Mouse (Mus musculus): ENCODE measurements around the gene Fam69b. TPM values are rescaled to one million over a fixed set of nuclear protein-coding genes. Genes with fewer than 3 reads are reported as not detected.
"Not testable (repeated sequence)": the region's sequence is repeated elsewhere in the genome, so short reads cannot be mapped to it uniquely, and the experiment has no call there.

The Fam69b gene
- polyA plus RNA-seq, 1 experiment from 2014 or later: 17.3 TPM

DNA sequence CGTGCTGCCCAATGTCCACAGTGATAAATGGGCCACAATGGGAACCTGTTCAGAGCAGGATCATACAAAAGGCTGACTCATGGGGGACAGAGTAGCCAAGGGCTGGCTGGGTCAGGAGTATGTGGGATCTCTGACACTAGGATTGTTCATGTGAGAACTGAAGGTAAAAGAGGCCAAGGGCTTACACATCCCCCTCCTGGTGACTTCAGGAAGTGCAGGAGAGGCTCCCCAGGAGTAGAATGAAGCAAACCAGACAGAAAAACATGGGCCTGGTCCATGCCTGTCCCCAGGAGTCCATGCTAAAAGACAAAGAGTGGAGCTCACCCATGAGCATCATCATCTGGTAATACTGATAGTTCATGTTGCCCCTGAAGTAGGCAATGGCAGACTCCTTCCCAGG is 35.3 kb downstream of the Fam69b start:
- WGBS: 74% methylated on average over 1 of the region's 1 CpGs

DNA sequence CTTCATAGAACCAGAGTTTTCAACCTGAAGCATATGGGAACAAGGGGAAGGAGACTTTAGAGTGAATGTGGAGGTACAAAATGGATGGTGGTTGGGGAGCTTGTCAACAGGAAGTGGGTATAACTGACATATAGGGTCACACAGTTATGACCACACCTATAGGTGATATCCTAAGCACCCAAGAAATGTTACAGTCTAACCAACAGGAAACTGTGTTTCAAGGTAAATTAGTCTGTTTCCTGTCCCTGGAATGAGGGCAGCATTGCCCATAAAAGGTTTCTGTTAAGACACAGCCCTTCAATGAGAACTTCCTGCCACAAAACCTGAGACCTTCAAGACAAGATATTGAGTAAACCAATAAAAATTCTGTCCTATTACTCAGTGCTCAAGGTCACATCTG is 40.5 kb downstream of the Fam69b start:
- Histone ChIP-seq H3K9me3 (replicated peaks) (no peaks in the 10 kb centered on the region), H3K27ac (ENCODE audit: poor library complexity, severe bottlenecking) (no peak overlapping the region), H3K27me3 (replicated peaks) (no peaks in the 10 kb centered on the region), H3K36me3 (no peaks in the 10 kb centered on the region), H3K4me3 (no peak overlapping the region), H3K4me2 (no peak overlapping the region), H3K9ac (no peak overlapping the region), H3K4me1 (replicated peaks) (no peaks in the 10 kb centered on the region)
- no peak for ATAC-seq (ENCODE audit: insufficient number of reproducible peaks, low FRiP score)

More for the DNA sequence above, 35.3 kb downstream of the Fam69b start:
- not testable (repeated sequence) for H3K9me3 ChIP-seq (replicated peaks); H3K27ac ChIP-seq (ENCODE audit: poor library complexity, severe bottlenecking); H3K4me3 ChIP-seq; H3K36me3 ChIP-seq; ATAC-seq (ENCODE audit: insufficient number of reproducible peaks, low FRiP score); H3K4me2 ChIP-seq; H3K27me3 ChIP-seq (replicated peaks)
- Histone ChIP-seq H3K9ac (peak overlapping the region; percentile 2; the same call in 1 of the 2 replicates), H3K4me1 (replicated peaks) (peaks cover 20% of the 10 kb centered on the region)

DNA sequence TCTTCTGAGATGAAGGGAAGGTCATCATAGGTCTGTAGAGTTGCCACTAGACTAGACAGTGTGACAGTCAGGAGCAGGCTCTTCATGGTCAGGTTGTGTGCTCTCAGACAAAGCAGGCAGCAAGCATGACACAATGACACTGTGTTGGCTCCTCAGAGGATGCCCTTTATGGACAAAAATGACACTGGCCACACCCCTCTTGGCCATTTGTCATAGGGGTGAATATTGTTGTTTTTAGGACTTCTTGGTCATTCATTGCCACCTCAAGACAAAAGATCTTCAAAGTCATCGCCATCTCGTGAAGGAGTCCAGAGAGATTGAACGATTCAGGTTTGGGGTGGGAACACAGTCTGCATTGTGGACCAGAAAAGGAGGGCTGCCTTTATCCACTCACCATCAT is 42.9 kb downstream of the Fam69b start, which contains the start of gene Lcn4:
TSS of gene Lcn4 (minus strand) at position 101 of the 400 bp plus-strand sequence.
- WGBS: 78% methylated on average over 3 of the region's 3 CpGs
- Histone ChIP-seq H3K27me3 (replicated peaks) (no peaks in the 10 kb centered on the region), H3K27ac (ENCODE audit: poor library complexity, severe bottlenecking) (no peak within 1 kb of the TSS), H3K9me3 (replicated peaks) (no peaks in the 10 kb centered on the region), H3K4me1 (replicated peaks) (no peaks in the 10 kb centered on the region), H3K4me2 (no peak within 1 kb of the TSS), H3K36me3 (no peaks in the 10 kb centered on the region), H3K9ac (no peak within 1 kb of the TSS), H3K4me3 (no peak within 1 kb of the TSS)
- ATAC-seq (ENCODE audit: insufficient number of reproducible peaks, low FRiP score): no peak

MicroRNAs within 50 kb of the gene (microRNA counts, 519-probe panel; counts per million panel counts)
- microRNA mmu-miR-126-3p: 8,634 counts per million, percentile 100 among the panel's probes with 10 or more counts
- microRNA mmu-miR-126-5p: 5,522 counts per million, percentile 66 among the panel's probes with 10 or more counts

Small RNA genes within 50 kb of the gene (microRNA-seq; reads per million reads assigned to microRNA genes)
- 1.9 reads per million for gene Mir126a
- gene Mir126b: not detected

Other genes starting within 250 kb of the Fam69b start
- 20.4 and 23.5 TPM in 2 replicates for gene Snapc4, start 247.8 kb upstream of the Fam69b start, polyA plus RNA-seq (2016; fragmentation: Nextera tagmentation; extraction: Ambion mirVana)
- 91.7 and 95.5 TPM in 2 replicates for gene Entr1, start 239.1 kb upstream of the Fam69b start, polyA plus RNA-seq (2016; fragmentation: Nextera tagmentation; extraction: Ambion mirVana)
- gene Pmpca, start 239.1 kb upstream of the Fam69b start, polyA plus RNA-seq (2016; fragmentation: Nextera tagmentation; extraction: Ambion mirVana): 142 and 145 TPM in 2 replicates
- gene Inpp5e, start 219.3 kb upstream of the Fam69b start, polyA plus RNA-seq (2016; fragmentation: Nextera tagmentation; extraction: Ambion mirVana): 17.7 and 19.1 TPM in 2 replicates
- 22.6 and 24.5 TPM in 2 replicates for gene Sec16a, start 183.2 kb upstream of the Fam69b start, polyA plus RNA-seq (2016; fragmentation: Nextera tagmentation; extraction: Ambion mirVana)
- 20.4 TPM in 2 replicates for gene Notch1, start 111.8 kb upstream of the Fam69b start, polyA plus RNA-seq (2016; fragmentation: Nextera tagmentation; extraction: Ambion mirVana)
- gene Egfl7, start 48.4 kb upstream of the Fam69b start, polyA plus RNA-seq (2016; fragmentation: Nextera tagmentation; extraction: Ambion mirVana): 139 and 146 TPM in 2 replicates
- gene Gm20532, start 41.8 kb upstream of the Fam69b start, polyA plus RNA-seq (2016; fragmentation: Nextera tagmentation; extraction: Ambion mirVana): 0.28 TPM in 1 of 2 replicates, not detected in the other
- gene Agpat2, start 24.0 kb upstream of the Fam69b start, polyA plus RNA-seq (2016; fragmentation: Nextera tagmentation; extraction: Ambion mirVana): 18.4 and 23.2 TPM in 2 replicates
- not detected in 2 replicates for gene Lcn4, start 42.8 kb downstream of the Fam69b start, polyA plus RNA-seq (2016; fragmentation: Nextera tagmentation; extraction: Ambion mirVana)
- not detected in 2 replicates for gene Abo, start 236.5 kb downstream of the Fam69b start, polyA plus RNA-seq (2016; fragmentation: Nextera tagmentation; extraction: Ambion mirVana)